Mouse (Mus musculus) brain, embryonic 14.5 days (tissue): ENCODE measurements around the gene Trim67.

Experiments used
- CTCF ChIP-seq: fragments of 200-500 bp; IDR thresholded peaks from 2 replicates; pipeline ENCODE4 v1.5.1; 2012; ENCODE audit warnings: inconsistent platforms, mild to moderate bottlenecking, moderate library complexity, borderline replicate concordance; ENCODE audit not compliant: insufficient read depth, insufficient read length; ENCODE audit errors: extremely low read depth
- POLR2A ChIP-seq: fragments of 200-500 bp; IDR thresholded peaks from 2 replicates; pipeline ENCODE4 v1.6.1; 2012; ENCODE audit warnings: mild to moderate bottlenecking, inconsistent platforms, borderline replicate concordance; ENCODE audit not compliant: poor library complexity, insufficient read depth, insufficient read length, severe bottlenecking; ENCODE audit errors: extremely low read depth

DNA sequence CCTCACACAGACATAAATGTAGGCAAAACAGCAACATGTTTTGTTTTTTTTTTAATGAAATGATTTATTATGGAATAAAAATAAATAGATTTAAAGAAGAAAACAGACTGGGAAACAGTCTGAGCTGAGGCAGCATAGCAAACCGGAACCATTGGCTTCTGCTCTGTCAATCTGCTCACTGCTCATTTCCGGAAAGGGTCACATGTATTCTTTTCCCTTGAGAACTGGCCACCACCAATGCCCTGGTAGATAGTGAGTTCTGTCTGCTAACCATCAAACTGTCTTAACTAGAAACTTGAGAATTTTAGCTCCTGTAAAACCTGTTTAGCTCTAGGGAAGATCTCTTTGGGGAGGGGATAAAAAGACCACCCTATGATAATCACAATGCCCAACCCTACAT lies 44.0 kb downstream of the Trim67 start:
- TF ChIP-seq CTCF (no peak), POLR2A (no peak)
